In the genomic region with DNA sequence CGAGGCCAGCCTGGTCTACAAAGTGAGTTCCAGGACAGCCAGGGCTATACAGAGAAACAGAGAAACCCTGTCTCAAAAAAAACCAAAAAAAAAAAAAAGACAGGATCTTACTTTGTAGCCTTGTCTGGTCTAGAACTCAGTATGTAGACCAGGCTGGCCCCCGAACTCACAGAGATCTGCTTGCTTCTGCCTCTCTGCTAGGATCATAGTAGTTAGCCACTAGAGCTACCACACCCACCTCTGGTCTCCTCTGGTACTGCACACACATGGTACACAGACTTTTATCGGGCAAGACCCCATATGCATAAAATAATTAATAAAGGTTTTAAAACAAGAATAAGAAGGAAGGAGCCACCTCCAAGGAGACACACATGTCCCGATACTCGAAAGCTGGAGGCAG, we compare ENCODE assay signal across 7 mouse cellular contexts. TPM values are rescaled to one million over a fixed set of nuclear protein-coding genes. Genes with fewer than 3 reads are reported as not detected.
DNase-seq lines count a peak whose midpoint lies in the region; ATAC-seq and TF ChIP-seq lines count a peak whose summit lies in the region.
"Not testable (repeated sequence)": the region's sequence is repeated elsewhere in the genome, so short reads cannot be mapped to it uniquely, and the experiment has no call there.

No protein-coding gene starts in this region.

- H3K9ac ChIP-seq in ES-E14 (ENCODE audit: insufficient read depth, low read depth, low read length, poor library complexity, severe bottlenecking); intestine, postnatal 0 days (ENCODE audit: low read depth, low read length); liver, embryonic 14.5 days (replicated peaks); stomach, postnatal 0 days (ENCODE audit: low read length): not testable (repeated sequence)

- not testable (repeated sequence) for H3K27me3 ChIP-seq in E14TG2a.4 (ENCODE audit: insufficient read depth, low read length); intestine, postnatal 0 days (replicated peaks; ENCODE audit: control insufficient read depth, insufficient read depth, low read length); liver, embryonic 14.5 days (ENCODE audit: control insufficient read depth, insufficient read depth, low read length); stomach, postnatal 0 days (ENCODE audit: control insufficient read depth, insufficient read depth, low read length)

- not testable (repeated sequence) for H3K9me3 ChIP-seq in E14TG2a.4 (ENCODE audit: low read length); ES-E14 (ENCODE audit: control insufficient read depth, insufficient read depth, low read depth, low read length); intestine, postnatal 0 days (ENCODE audit: control insufficient read depth); liver, embryonic 14.5 days (ENCODE audit: control insufficient read depth, low read length); stomach, postnatal 0 days (ENCODE audit: control insufficient read depth, low read length)

- WGBS in intestine, postnatal 0 days, result 95% methylated on average over 5 of the region's 5 CpGs
- 76% methylated on average over 5 of the region's 5 CpGs for WGBS in liver, embryonic 14.5 days (ENCODE audit: insufficient replicate concordance)
- WGBS in stomach, postnatal 0 days, result 95% methylated on average over 5 of the region's 5 CpGs

- not testable (repeated sequence) for DNase-seq in ES-E14 (ENCODE audit: low read depth, low spot score); liver, embryonic 14.5 days (ENCODE audit: low read depth in 3 of 3, low spot score in 3 of 3); stomach, postnatal 0 days (ENCODE audit: low spot score)
- DNase-seq in R1 (ENCODE audit: low read depth, low spot score), result peak; percentile 76
- peak; percentile 75 for DNase-seq in heart, adult 11 months

- in situ Hi-C loops in ES-E14 (cut with MboI; ENCODE audit: low sequenced_read_pairs in 2 of 2, unreplicated experiment in 2 of 2), result not testable (repeated sequence)

- H3K4me3 ChIP-seq in E14TG2a.4 (replicated peaks; ENCODE audit: low read length); ES-E14 (ENCODE audit: insufficient read depth in 1 of 2, low read depth in 1 of 2, low read length in 2 of 2, poor library complexity in 1 of 2, severe bottlenecking in 1 of 2); intestine, postnatal 0 days (ENCODE audit: low read depth, low read length); liver, embryonic 14.5 days (ENCODE audit: insufficient read depth in 1 of 2, low read depth in 2 of 2, low read length in 2 of 2); stomach, postnatal 0 days (ENCODE audit: low read depth, low read length): not testable (repeated sequence)

- H3K4me1 ChIP-seq in E14TG2a.4 (replicated peaks; ENCODE audit: low read depth, low read length) (peaks cover 78% of the 10 kb centered on the region), ES-E14 (ENCODE audit: control insufficient read depth in 2 of 2, insufficient read depth in 2 of 2, low read length in 2 of 2, poor library complexity in 1 of 2) (peaks cover 11 to 16% of the 10 kb centered on the region in 2 experiments; a peak in 3 of 4 replicates)
- H3K4me1 ChIP-seq in intestine, postnatal 0 days (replicated peaks; ENCODE audit: control insufficient read depth, insufficient read depth, low read length); liver, embryonic 14.5 days (replicated peaks; ENCODE audit: control insufficient read depth in 2 of 2, insufficient read depth in 2 of 2, low read length in 1 of 2); stomach, postnatal 0 days (replicated peaks; ENCODE audit: control insufficient read depth, insufficient read depth): not testable (repeated sequence)

- H3K27ac ChIP-seq in ES-E14 (ENCODE audit: insufficient read depth, low read depth, low read length, poor library complexity, severe bottlenecking); intestine, postnatal 0 days (ENCODE audit: low read depth, low read length); liver, embryonic 14.5 days; stomach, postnatal 0 days (replicated peaks): not testable (repeated sequence)

- not testable (repeated sequence) for H3K36me3 ChIP-seq in E14TG2a.4 (ENCODE audit: insufficient read depth, low read length); ES-E14 (ENCODE audit: control insufficient read depth, insufficient read depth, low read length, poor library complexity, severe bottlenecking); intestine, postnatal 0 days (ENCODE audit: control insufficient read depth, insufficient read depth); liver, embryonic 14.5 days (replicated peaks; ENCODE audit: control insufficient read depth, insufficient read depth, low read depth); stomach, postnatal 0 days (ENCODE audit: control insufficient read depth, insufficient read depth, low read length)

- not testable (repeated sequence) for H3K4me2 ChIP-seq in intestine, postnatal 0 days (replicated peaks; ENCODE audit: low read depth); liver, embryonic 14.5 days (ENCODE audit: low read depth); stomach, postnatal 0 days (replicated peaks; ENCODE audit: low read depth)

- not testable (repeated sequence) for ATAC-seq in intestine, postnatal 0 days; liver, embryonic 14.5 days (ENCODE audit: insufficient read depth); stomach, postnatal 0 days (ENCODE audit: low FRiP score, low TSS enrichment)

- peak; percentile 30 for TF ChIP-seq CTCF in E14TG2a.4 (conservative IDR thresholded peaks at IDR 0.05; ENCODE audit: low read length)
- peak; percentile 10; the same call in 1 of the 2 replicates for TF ChIP-seq CTCF in intestine, postnatal 0 days (IDR thresholded peaks at IDR 0.05; ENCODE audit: low read depth)
- peak; percentile 22; the same call in 1 of the 2 replicates for TF ChIP-seq CTCF in liver, embryonic 14.5 days (IDR thresholded peaks at IDR 0.05; ENCODE audit: low read depth)
- TF ChIP-seq CTCF in stomach, postnatal 0 days (IDR thresholded peaks at IDR 0.05; ENCODE audit: low read depth), result peak; percentile 24

- TF ChIP-seq EP300 in liver, embryonic 14.5 days (IDR thresholded peaks at IDR 0.05; ENCODE audit: low read depth); stomach, postnatal 0 days (optimal IDR thresholded peaks at IDR 0.05): not testable (repeated sequence)

TF ChIP-seq in ES-E14, 5 proteins besides CTCF, POLR2A, EP300 and RAD21:
- peak; percentile 66; the same call in 1 of the 2 replicates for TF ChIP-seq ZNF384 (IDR thresholded peaks at IDR 0.05; ENCODE audit: low read depth, low read length)

RNA-seq across cellular contexts. Expression of a gene that starts 4.1 kb away (rescaled TPM):
- total RNA-seq in ES-E14 (2012; rRNA removed), result 39.0 and 55.8 TPM in 2 replicates
- polyA plus RNA-seq in intestine, postnatal 0 days (2015; fragmentation: Nextera tagmentation; extraction: Ambion mirVana), result 1.8 and 2.3 TPM in 2 replicates
- polyA plus RNA-seq in liver, embryonic 14.5 days (2012; rRNA removed), result 3.8 and 3.9 TPM in 2 replicates
- 0.58 and 0.90 TPM in 2 replicates for polyA plus RNA-seq in liver, embryonic 14.5 days (2014; fragmentation: Nextera tagmentation; extraction: Ambion mirVana)
- 1.6 and 3.6 TPM in 2 replicates for polyA plus RNA-seq in stomach, postnatal 0 days (2015; fragmentation: Nextera tagmentation; extraction: Ambion mirVana)

RNA-seq across cellular contexts. Expression of a gene that starts 18.4 kb away (rescaled TPM):
- 11.6 and 14.5 TPM in 2 replicates for total RNA-seq in ES-E14 (2012; rRNA removed)
- 10.7 and 12.5 TPM in 2 replicates for polyA plus RNA-seq in intestine, postnatal 0 days (2015; fragmentation: Nextera tagmentation; extraction: Ambion mirVana)
- 3.2 and 3.3 TPM in 2 replicates for polyA plus RNA-seq in liver, embryonic 14.5 days (2012; rRNA removed)
- 3.1 and 4.0 TPM in 2 replicates for polyA plus RNA-seq in liver, embryonic 14.5 days (2014; fragmentation: Nextera tagmentation; extraction: Ambion mirVana)
- polyA plus RNA-seq in stomach, postnatal 0 days (2015; fragmentation: Nextera tagmentation; extraction: Ambion mirVana), result 11.5 and 13.0 TPM in 2 replicates

RNA-seq across cellular contexts. Expression of a gene that starts 52.1 kb away (rescaled TPM):
- total RNA-seq in ES-E14 (2012; rRNA removed), result 35.8 and 46.6 TPM in 2 replicates
- polyA plus RNA-seq in intestine, postnatal 0 days (2015; fragmentation: Nextera tagmentation; extraction: Ambion mirVana), result 34.8 and 37.6 TPM in 2 replicates
- polyA plus RNA-seq in liver, embryonic 14.5 days (2012; rRNA removed), result 0.45 and 0.52 TPM in 2 replicates
- polyA plus RNA-seq in liver, embryonic 14.5 days (2014; fragmentation: Nextera tagmentation; extraction: Ambion mirVana), result 0.10 and 0.35 TPM in 2 replicates
- 355 and 371 TPM in 2 replicates for polyA plus RNA-seq in stomach, postnatal 0 days (2015; fragmentation: Nextera tagmentation; extraction: Ambion mirVana)

Comparison
In these comparisons a context has a peak if more than half of its experiments do, and no peak if none do; other contexts are left out.
1. RNA of a gene that starts 52.1 kb away (polyA plus RNA-seq): 355 to 371 TPM in stomach, postnatal 0 days and 34.8 to 37.6 TPM in intestine, postnatal 0 days; 0.10 to 0.52 TPM in liver, embryonic 14.5 days; every median in the first group is over 10 times any median in the second.
2. Peak in every context shown above with its lines, with median percentiles within 50 percentile points of each other: CTCF ChIP-seq.